Mouse (Mus musculus) v-Abl transformed pro-B cells (cell line): ENCODE measurements around the gene Ppp1r15b.

Experiments
- in situ Hi-C, 2 experiments: fragments of 400-800 bp; cut with MboI; formaldehyde crosslinking; loops; one replicate each; pipeline ENCODE4 v1.15.1; 2025; ENCODE audit not compliant: unreplicated experiment in 2 of 2

Gene Ppp1r15b

DNA sequence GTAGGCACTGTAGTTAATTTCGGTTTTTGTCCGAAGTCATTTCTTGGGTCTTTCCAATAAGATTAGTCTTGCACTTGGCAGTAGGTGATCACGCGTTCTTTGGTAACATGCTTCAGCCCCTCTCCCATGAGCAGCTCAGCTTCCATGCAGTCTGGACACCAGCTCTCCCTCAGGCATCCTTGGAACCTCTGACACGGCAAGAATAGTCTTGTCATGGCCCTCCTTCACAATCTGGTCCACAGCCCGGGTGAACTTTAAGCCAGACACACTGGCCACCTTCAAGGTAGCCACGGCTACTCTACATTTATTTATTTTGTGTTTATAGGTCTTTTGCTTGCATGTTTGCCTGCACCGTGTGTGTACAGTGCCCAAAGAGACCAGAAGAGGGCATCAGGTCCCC lies 17.2 kb downstream of the Ppp1r15b start:
- in situ Hi-C loops = loop anchor here (10.0 to 25.0 kb wide), 2 partner anchors 457 to 914 kb away; no protein-coding TSS in a partner anchor

- in situ Hi-C loops = no loop called here
These were observed 19.6 kb downstream of the Ppp1r15b start for GRCm38 (mm10) chr1:133150556-133150955.

- in situ Hi-C loops = no loop called here
These were observed 21.3 kb downstream of the Ppp1r15b start for GRCm38 (mm10) chr1:133152213-133152612.

DNA sequence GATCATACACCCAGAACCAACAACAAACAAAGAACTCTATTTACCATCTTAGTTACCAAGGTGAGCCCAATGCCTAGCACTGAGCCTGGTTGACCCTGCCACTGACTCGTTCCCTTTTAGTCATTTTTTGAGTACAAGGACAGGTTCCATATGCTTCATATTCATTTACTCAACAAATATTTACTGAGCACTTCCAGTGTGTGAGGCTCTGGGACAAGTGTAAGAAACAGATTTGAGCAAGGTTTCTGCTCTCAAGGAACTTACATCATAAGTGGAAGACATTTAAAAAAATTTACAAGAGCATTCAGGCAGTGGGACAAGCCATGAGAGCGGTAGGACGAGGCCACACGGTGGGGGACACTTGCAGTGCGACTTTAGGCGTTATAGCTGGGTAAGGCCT lies 24.3 kb downstream of the Ppp1r15b start:
- in situ Hi-C loops = no loop called here

- in situ Hi-C loops = no loop called here
These were observed 28.2 kb downstream of the Ppp1r15b start for GRCm38 (mm10) chr1:133159128-133159564.

- in situ Hi-C loops = loop anchor here in 1 of 2 experiments (10.0 kb wide), 1 partner anchor 553 kb away; no protein-coding TSS in a partner anchor
These were observed 30.6 kb downstream of the Ppp1r15b start for GRCm38 (mm10) chr1:133161559-133161958.

DNA sequence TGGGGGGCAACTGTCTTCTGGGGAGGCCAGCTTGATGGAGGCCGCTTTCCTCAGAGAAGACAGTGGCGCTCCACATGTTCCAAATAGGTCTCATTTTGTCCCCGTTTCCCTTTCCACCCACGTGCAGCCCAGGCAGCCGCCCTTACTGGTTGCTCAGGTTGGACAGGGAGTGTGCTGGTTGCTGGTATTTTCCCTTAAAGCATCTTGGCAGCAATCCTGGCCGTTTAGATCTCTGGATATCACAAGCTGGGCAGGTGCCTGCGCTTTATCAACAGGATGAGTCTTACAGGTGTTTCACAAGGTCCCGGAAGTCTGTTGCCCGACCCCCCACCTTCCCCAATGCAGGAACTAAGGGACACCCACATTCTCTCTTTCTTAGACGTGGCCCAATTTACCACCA lies 31.1 kb downstream of the Ppp1r15b start:
- in situ Hi-C loops = loop anchor here in 1 of 2 experiments (10.0 kb wide), 1 partner anchor 553 kb away; no protein-coding TSS in a partner anchor

- in situ Hi-C loops = loop anchor here in 1 of 2 experiments (10.0 kb wide), 1 partner anchor 552 kb away; no protein-coding TSS in a partner anchor
These were observed 32.0 kb downstream of the Ppp1r15b start for GRCm38 (mm10) chr1:133162981-133163380.

DNA sequence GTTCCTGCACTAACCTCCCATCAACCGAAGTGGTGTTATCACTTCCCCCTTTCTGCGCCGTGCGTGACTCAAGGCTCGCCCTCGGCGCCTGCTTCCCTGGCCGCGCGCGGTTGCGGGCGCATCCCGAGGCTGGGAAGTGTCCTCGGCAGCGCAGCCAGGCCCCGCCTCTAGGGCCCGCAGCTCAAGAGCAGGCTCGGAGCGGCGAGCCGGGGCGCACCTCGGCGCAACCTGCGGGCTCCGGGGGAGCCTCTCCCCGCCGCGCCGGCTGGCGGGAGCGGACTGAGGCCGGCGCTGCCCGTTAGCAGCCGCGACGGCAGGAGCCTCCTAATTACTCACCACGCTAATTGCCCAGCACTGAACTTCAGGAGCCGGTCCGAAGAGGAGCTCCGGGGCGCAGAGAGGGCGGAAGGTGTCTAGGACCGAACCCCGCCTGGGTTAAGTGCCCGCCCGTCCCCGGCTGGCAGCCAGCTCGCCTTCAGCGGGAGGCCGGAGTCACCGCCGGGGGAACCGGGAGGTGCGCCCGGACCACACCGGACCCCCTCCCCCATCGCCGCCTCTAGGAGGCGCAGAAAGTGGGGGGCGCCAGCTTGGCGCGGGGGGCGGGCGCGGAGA lies 33.0 kb downstream of the Ppp1r15b start, which contains the start of gene Plekha6:
Gene Plekha6, plus strand, starts transcription at position 391 of the 612 bp plus-strand sequence.
- in situ Hi-C loops = loop anchor here in 1 of 2 experiments (10.0 kb wide), 1 partner anchor 551 kb away; no protein-coding TSS in a partner anchor

- in situ Hi-C loops = loop anchor here in 1 of 2 experiments (10.0 kb wide), 1 partner anchor 550 kb away; no protein-coding TSS in a partner anchor
These were observed 33.7 kb downstream of the Ppp1r15b start for GRCm38 (mm10) chr1:133164591-133165011.

GRCm38 (mm10) chr1:133165111-133165510 lies 34.2 kb downstream of the Ppp1r15b start:
- in situ Hi-C loops = loop anchor here in 1 of 2 experiments (10.0 kb wide), 1 partner anchor 550 kb away; no protein-coding TSS in a partner anchor

- in situ Hi-C loops = loop anchor here in 1 of 2 experiments (10.0 kb wide), 1 partner anchor 546 kb away; no protein-coding TSS in a partner anchor
These were observed 37.5 kb downstream of the Ppp1r15b start for GRCm38 (mm10) chr1:133168318-133169060.

GRCm38 (mm10) chr1:133170196-133170595 lies 39.3 kb downstream of the Ppp1r15b start:
- in situ Hi-C loops = loop anchor here (10.0 kb wide), 4 partner anchors 205 to 545 kb away; partner anchors contain the start of gene Snrpe (in 1 of the 2)

GRCm38 (mm10) chr1:133171357-133171756 lies 40.4 kb downstream of the Ppp1r15b start:
- in situ Hi-C loops = loop anchor here (10.0 kb wide), 4 partner anchors 203 to 543 kb away; partner anchors contain the start of gene Snrpe (in 1 of the 2)

DNA sequence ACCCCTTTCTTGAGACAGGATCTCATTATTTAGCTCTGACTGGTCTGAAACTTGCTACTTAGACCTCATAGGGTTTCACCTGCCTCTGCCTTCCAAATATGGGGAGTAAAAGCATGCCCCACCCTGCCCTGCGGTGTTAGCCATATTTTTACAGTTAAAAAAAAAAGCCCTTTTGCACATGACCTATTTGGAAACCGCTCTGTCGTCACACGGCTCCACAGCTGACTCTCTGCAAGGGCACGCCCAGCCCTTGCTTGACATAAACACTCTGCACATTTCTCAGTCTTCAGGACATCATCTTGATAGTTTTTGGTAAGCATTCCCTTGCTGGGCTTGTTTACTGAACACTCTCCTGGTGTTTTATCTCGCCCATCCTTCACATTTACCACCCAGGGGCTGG lies 44.2 kb downstream of the Ppp1r15b start:
- in situ Hi-C loops = loop anchor here (5.0 to 25.0 kb wide), 6 partner anchors 132 to 540 kb away; partner anchors contain the start of genes Golt1a (in 2 of the 2) and Snrpe (in 1 of the 2)

DNA sequence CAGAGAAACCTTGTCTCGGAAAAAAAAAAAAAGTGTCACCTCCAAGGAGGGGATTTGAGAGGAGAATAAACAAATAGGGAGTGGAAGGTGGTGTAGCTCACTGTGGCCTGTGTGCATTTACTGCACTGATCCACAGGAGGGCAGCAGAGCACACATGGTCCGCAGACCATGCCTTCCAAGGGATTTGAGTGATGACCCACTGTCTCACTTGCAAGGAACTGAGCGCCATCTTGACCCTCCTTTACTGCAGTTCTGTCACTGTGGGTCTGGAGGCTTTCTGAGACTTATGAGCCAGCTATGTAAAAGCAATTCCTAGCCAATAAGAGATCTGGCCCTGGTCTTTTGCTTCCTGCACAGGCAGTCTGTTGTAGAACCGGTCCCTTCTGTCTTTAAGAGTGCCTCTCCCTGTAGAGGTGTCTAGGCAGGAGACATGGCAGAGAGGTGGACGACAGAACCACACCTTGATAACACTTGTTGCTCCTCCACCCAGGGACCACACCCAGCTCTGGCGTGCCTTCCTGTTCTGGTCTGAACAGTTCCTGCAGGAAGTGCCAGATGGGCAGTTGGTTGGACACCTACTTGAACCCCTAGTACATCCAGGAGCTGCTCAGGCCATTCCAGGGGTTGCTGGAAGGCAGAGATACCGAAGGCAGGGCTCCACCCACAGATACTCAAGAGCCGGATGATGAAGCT lies 46.7 kb downstream of the Ppp1r15b start:
- in situ Hi-C loops = loop anchor here (5.0 to 25.0 kb wide), 6 partner anchors 130 to 537 kb away; partner anchors contain the start of genes Golt1a (in 2 of the 2) and Snrpe (in 1 of the 2)

- in situ Hi-C loops = loop anchor here (5.0 to 25.0 kb wide), 6 partner anchors 128 to 536 kb away; partner anchors contain the start of genes Golt1a (in 2 of the 2) and Snrpe (in 1 of the 2)
These were observed 47.9 kb downstream of the Ppp1r15b start for GRCm38 (mm10) chr1:133178732-133179440.

- in situ Hi-C loops = loop anchor here in 1 of 2 experiments (25.0 kb wide), 1 partner anchor 419 kb away; no protein-coding TSS in a partner anchor
These were observed 50.4 kb downstream of the Ppp1r15b start for GRCm38 (mm10) chr1:133181072-133182015.
